Mouse (Mus musculus) embryo, embryonic 9.5 days (tissue): ENCODE measurements at regions not wholly inside any gene's neighbourhood (a gene's known extent, or its start where the extent isn't known, plus 50 kb on each side); places are given as distances from the start of the nearest gene placed in this dataset.

Source experiments
- DNase-seq: peaks from one replicate; pipeline ENCODE4 v3.0.0-alpha.2; 2017; ENCODE audit errors: extremely low spot score

- no peak for DNase-seq
Measured at GRCm38 (mm10) chr13:53902831-53903230, 152.7 kb downstream of the Drd1 start.

GRCm38 (mm10) chr13:53900406-53901025 lies 155.0 kb downstream of the Drd1 start:
- no peak for DNase-seq

DNA sequence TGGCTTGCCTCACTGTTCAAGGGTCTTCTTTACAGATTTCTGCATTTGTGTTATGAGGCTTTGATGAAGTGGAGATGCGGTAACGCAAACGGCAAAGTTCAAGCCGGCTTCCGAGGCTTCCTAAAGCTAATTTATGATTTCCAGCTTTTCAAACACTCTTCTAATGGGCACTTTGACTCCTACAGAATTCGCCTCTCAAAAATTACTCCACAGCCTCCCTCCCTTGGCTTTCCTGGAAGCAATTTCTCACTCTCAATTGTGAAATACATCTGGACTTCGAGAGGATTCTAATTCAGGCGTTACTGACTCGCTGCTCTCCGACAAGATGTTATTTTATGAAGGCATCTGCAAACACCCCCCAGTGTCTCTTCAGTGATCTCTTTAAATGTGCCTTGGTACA lies 157.2 kb downstream of the Drd1 start:
- no peak for DNase-seq

DNA sequence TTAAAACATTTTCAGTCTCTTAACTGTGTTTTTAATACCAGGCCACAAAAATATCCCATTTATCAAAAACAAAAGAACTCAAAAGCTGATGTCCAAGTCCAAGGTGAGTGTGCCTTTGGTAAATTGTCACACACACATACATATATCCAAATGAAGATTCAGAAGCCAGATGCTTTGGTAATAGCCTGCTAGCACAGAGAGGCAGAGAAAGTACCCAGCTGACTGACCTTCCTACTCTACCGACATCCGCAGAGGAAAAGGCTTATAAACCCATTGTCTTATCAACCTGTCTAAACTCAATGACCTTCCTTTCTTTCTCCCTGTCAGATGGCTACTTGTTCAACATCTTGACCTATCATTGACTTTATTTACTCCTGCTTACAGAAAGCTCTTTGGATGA lies 158.3 kb downstream of the Drd1 start:
- DNase-seq, result no peak

GRCm38 (mm10) chr13:53888411-53888810 lies 167.1 kb downstream of the Drd1 start:
- no peak for DNase-seq

- no peak for DNase-seq
Measured at GRCm38 (mm10) chr13:53885756-53886155, 169.7 kb downstream of the Drd1 start.

DNA sequence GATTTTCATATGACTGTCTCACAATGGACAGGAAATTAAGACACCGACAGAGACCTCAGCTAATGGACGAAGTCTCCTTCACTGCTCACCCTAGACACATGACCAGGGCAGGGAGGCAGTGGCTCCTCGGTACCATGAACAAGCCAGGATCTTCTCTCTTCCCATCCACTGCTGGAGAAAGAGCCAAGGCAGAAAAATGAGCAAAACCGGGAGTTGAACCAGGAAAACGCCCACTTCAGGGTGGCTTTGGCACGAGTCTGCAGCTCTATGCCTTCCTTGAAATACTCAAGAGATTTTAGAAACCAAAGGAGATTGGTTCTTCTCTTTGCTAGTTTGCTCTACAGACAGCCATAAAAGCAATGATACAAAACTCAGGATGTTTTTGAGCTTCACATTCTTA lies 172.3 kb downstream of the Drd1 start:
- no peak for DNase-seq

- DNase-seq, result no peak
Measured at GRCm38 (mm10) chr13:53880466-53881250, 174.8 kb downstream of the Drd1 start.

- DNase-seq, result no peak
Measured at GRCm38 (mm10) chr13:53875546-53875945, 180.0 kb downstream of the Drd1 start.

DNA sequence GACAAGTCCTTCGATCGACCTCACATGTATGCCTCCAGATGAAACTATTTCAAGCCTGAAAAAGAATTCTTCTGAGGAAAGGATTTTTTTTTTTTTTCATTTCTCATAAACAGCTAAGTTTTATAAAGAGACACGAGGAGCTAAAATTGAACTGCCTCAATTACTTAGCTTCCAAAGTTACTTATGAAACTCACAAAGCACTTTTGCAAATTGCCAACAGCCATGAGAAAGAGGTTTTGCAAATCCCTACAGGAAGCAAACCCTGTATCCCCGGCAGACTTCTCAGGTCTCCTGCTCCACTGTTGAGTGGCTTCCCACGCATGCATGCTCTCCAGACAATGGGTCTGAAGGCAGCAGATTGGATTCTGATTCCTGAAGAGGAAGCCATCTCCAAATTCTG lies 190.2 kb downstream of the Drd1 start:
- DNase-seq, result no peak

DNA sequence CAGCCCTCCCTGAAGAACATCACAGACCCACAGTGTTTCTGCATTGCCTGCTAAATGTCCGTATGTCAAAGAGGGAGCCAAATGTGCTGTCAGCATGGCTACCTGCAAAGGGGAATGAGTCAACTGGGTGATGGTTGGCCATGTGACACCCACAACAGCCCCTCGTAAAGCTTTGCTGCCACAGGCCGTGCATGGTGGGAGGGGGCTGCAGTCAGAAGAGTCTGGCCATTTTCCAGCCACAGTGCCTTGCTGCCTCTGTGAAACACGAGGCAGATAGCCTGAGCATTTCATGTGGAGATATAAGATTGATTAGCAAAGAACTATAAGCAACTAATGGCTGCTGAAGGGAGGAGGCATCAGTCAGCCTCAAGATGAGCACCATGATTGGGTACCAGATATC lies 193.2 kb downstream of the Drd1 start:
- no peak for DNase-seq

- DNase-seq, result no peak
Measured at GRCm38 (mm10) chr13:53854196-53854595, 201.3 kb downstream of the Drd1 start.

DNA sequence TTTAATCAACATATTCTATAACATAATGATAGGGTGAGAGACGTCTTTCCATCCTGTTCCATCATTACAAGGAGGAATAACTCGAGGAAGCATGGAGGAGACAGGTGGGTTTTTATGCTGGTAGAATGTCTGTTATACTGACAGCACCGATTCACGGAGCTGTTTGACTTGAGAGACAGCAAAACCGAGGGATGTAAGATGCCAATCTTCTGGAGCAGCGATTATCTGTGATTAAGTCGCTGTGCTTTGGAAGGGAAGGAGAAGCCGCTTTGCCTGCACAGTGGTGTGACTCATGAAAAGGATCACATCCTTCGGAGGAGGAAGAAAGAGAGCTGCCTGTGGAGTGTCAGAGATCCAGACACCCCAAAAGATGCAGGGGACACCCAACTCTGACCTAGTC lies 205.4 kb downstream of the Drd1 start:
- no peak for DNase-seq

DNA sequence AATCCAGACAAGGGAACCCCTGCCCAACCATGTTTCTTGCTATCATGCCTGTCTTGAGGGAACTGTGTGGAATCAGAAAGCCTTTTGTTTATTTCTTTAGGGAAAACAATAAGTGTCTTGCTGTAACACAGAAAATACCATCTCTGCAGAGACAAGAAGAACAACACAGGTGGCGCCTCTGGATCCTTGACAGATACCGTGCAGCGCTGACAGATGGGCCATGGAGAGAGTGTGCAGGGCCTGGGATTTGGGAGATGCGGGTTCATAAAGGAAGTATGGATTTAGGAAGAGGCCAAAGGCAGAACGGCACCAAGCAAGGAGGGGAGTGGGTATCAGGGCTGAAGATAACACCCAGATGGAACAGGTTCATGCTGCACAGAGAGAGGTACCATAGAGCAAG lies 209.3 kb downstream of the Drd1 start:
- DNase-seq, result no peak

- DNase-seq, result no peak
Measured at GRCm38 (mm10) chr13:53845786-53846185, 209.7 kb downstream of the Drd1 start.

- DNase-seq, result no peak
Measured at GRCm38 (mm10) chr13:53825957-53826580, 229.4 kb downstream of the Drd1 start.

DNA sequence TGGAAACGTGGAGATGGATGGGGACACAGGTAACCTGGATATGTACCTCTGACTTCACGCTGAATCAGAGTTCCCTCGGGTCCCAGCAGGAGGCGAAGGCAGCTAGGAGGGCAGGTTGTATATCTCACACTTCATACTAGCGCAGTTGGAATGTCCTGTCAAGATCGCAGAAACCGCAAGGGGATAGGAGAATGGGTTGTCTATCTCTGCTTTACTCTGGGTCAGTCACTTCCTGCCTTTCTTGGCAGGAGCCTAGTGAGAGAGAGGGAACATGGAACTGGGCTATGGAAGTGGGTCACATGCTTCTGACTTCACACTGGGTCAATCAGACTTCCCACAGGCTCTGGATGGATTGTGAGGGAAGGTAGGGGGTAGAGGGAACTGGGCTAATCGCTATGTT lies 233.4 kb downstream of the Drd1 start:
- DNase-seq, result no peak

- no peak for DNase-seq
Measured at GRCm38 (mm10) chr13:53815629-53816028, 239.9 kb downstream of the Drd1 start.

GRCm38 (mm10) chr13:53814088-53814487 lies 241.4 kb downstream of the Drd1 start:
- DNase-seq, result no peak

DNA sequence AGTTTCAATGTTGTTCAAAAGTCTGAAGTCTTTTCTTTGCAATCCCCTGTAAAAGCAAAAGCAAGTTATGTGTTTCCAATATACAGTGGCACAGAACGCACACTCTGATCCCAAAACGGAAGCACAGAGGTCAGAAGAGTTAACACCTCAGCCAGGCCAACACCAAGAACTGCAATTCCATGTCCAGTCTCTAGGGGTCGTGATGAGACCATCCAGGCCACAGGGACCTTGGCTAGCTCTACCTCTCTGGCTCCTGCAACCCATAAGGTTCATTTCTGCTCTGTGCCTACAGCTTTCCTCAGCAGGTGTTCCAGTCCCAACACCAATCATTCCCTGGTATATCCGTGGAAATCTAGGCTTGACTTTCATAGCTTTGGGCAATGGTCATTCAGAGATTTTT lies 243.6 kb downstream of the Drd1 start:
- DNase-seq, result peak; percentile 58

GRCm38 (mm10) chr13:53811151-53811550 lies 244.4 kb downstream of the Drd1 start:
- no peak for DNase-seq

GRCm38 (mm10) chr13:53807791-53808525 lies 247.5 kb downstream of the Drd1 start:
- DNase-seq, result peak; percentile 38
